Mouse (Mus musculus) ES-E14 (cell line): ENCODE data around the gene Ckb. TPM values are rescaled to one million over a fixed set of nuclear protein-coding genes. Genes with fewer than 3 reads are reported as not detected.

Source experiments
- DNase-seq: peaks from one replicate; pipeline ENCODE4 v3.0.0-alpha.2; 2013; ENCODE audit warnings: low read depth, low spot score
- H3K27ac ChIP-seq: 2 replicates; pipeline ENCODE4 v1.5.1; 2012; ENCODE audit warnings: low read depth, mild to moderate bottlenecking, low read length, moderate library complexity, mixed read lengths; ENCODE audit not compliant: poor library complexity, insufficient read depth, severe bottlenecking
- H3K36me3 ChIP-seq: 2 replicates; pipeline ENCODE4 v1.6.1; 2012; ENCODE audit warnings: mild to moderate bottlenecking, low read length, moderate library complexity, mixed read lengths; ENCODE audit not compliant: control insufficient read depth, poor library complexity, insufficient read depth, severe bottlenecking
- H3K4me1 ChIP-seq, 2 experiments: fragments of 150-350 bp in 1 of 2; sonication (generic) in 1 of 2; 2 replicates each; pipeline ENCODE4 v1.6.1; 2012; ENCODE audit warnings: low read length in 2 of 2, mild to moderate bottlenecking in 1 of 2, mixed read lengths in 1 of 2; ENCODE audit not compliant: control insufficient read depth in 2 of 2, insufficient read depth in 2 of 2, poor library complexity in 1 of 2
- H3K4me3 ChIP-seq, 2 experiments: fragments of 150-350 bp in 1 of 2; sonication (generic) in 1 of 2; 2 replicates each; pipeline ENCODE4 v1.5.1; 2012; ENCODE audit warnings: low read length in 2 of 2, low read depth in 1 of 2, mild to moderate bottlenecking in 1 of 2, mixed read lengths in 1 of 2; ENCODE audit not compliant: insufficient read depth in 1 of 2, poor library complexity in 1 of 2, severe bottlenecking in 1 of 2
- H3K9ac ChIP-seq: 2 replicates; pipeline ENCODE4 v1.6.1; 2012; ENCODE audit warnings: low read depth, mild to moderate bottlenecking, low read length, mixed read lengths; ENCODE audit not compliant: poor library complexity, insufficient read depth, severe bottlenecking
- H3K9me3 ChIP-seq: fragments of 150-350 bp; sonication (generic); 2 replicates; pipeline ENCODE4 v1.6.1; 2012; ENCODE audit warnings: low read depth, mild to moderate bottlenecking, low read length; ENCODE audit not compliant: control insufficient read depth, insufficient read depth
- CHD2 ChIP-seq: IDR thresholded peaks from 2 replicates; pipeline ENCODE4 v1.6.1; 2014; ENCODE audit warnings: mild to moderate bottlenecking, low read depth, low read length, inconsistent platforms
- HCFC1 ChIP-seq: IDR thresholded peaks from 2 replicates; pipeline ENCODE4 v1.6.1; 2012; ENCODE audit warnings: low read length, inconsistent platforms, borderline replicate concordance; ENCODE audit not compliant: insufficient read depth
- MAFK ChIP-seq: IDR thresholded peaks from 2 replicates; pipeline ENCODE4 v1.6.1; 2014; ENCODE audit warnings: mild to moderate bottlenecking, low read depth, low read length, inconsistent platforms; ENCODE audit not compliant: insufficient read depth
- ZC3H11A ChIP-seq: IDR thresholded peaks from 2 replicates; pipeline ENCODE4 v1.6.1; 2012; ENCODE audit warnings: low read depth, mild to moderate bottlenecking, inconsistent platforms, low read length, borderline replicate concordance
- ZNF384 ChIP-seq: IDR thresholded peaks from 2 replicates; pipeline ENCODE4 v1.6.1; 2012; ENCODE audit warnings: low read depth, low read length, inconsistent platforms
- in situ Hi-C, 2 experiments: fragments of 600-800 bp; cut with MboI; formaldehyde crosslinking; loops; one replicate each; pipeline ENCODE4 v1.15.1; 2025; ENCODE audit warnings: low sequenced_read_pairs in 2 of 2, inconsistent platforms in 1 of 2; ENCODE audit not compliant: unreplicated experiment in 2 of 2
- total RNA-seq: library from RNA; depleted of rRNA; stranded (reverse); fragments of 300-350 nt; gene quantifications from 2 replicates; pipeline ENCODE4 v1.2.3, GENCODE M21; 2012

Ckb gene
- total RNA-seq, 1 experiment, result 353 TPM

GRCm38 (mm10) chr12:111694271-111694781, 22.2 kb upstream of the Ckb start:
- in situ Hi-C loops, result no loop called here
- Histone ChIP-seq H3K36me3 (no peaks in the 10 kb centered on the region), H3K4me3 (no peak overlapping the region), H3K4me1 (peaks cover 4 to 32% of the 10 kb centered on the region in 2 experiments; a peak in 3 of 4 replicates), H3K27ac (no peak overlapping the region), H3K9me3 (no peaks in the 10 kb centered on the region), H3K9ac (no peak overlapping the region)
- no peak for DNase-seq
- TF ChIP-seq ZNF384 (no peak), MAFK (no peak), HCFC1 (no peak), CHD2 (no peak), ZC3H11A (no peak)

GRCm38 (mm10) chr12:111693341-111694270, 21.5 kb upstream of the Ckb start:
- in situ Hi-C loops, result no loop called here
- 0 out of 4 replicates have a peak overlapping the region, but pooled peaks of 1 of the 2 experiments have one; percentile 0 for H3K4me3 ChIP-seq
- no peaks in the 10 kb centered on the region for H3K36me3 ChIP-seq
- TF ChIP-seq HCFC1 (no peak), CHD2 (no peak), ZC3H11A (no peak), MAFK (no peak), ZNF384 (no peak)
- H3K27ac ChIP-seq, result no peak overlapping the region
- H3K9me3 ChIP-seq, result no peaks in the 10 kb centered on the region
- no peak overlapping the region for H3K9ac ChIP-seq
- DNase-seq, result no peak
- H3K4me1 ChIP-seq, result peaks cover 4 to 32% of the 10 kb centered on the region in 2 experiments; a peak in 3 of 4 replicates

- Histone ChIP-seq H3K4me3 (peak overlapping the region; percentile 0 to 5; a peak in 1 of 4 replicates), H3K27ac (no peak overlapping the region), H3K36me3 (no peaks in the 10 kb centered on the region), H3K9me3 (no peaks in the 10 kb centered on the region), H3K4me1 (peaks cover 4 to 34% of the 10 kb centered on the region in 2 experiments; a peak in 3 of 4 replicates), H3K9ac (0 out of 2 replicates have a peak overlapping the region, but pooled peaks have one; percentile 34)
- in situ Hi-C loops, result no loop called here
- TF ChIP-seq HCFC1, result no peak
- no peak for TF ChIP-seq CHD2
- no peak for TF ChIP-seq MAFK
- TF ChIP-seq ZNF384, result no peak
- no peak for TF ChIP-seq ZC3H11A
- DNase-seq, result no peak
These were observed 20.8 kb upstream of the Ckb start for GRCm38 (mm10) chr12:111692899-111693298.

- DNase-seq, result no peak
- Histone ChIP-seq H3K4me3 (no peak overlapping the region), H3K36me3 (no peaks in the 10 kb centered on the region), H3K4me1 (peaks cover 4 to 37% of the 10 kb centered on the region in 2 experiments; a peak in 3 of 4 replicates), H3K9me3 (no peaks in the 10 kb centered on the region), H3K27ac (no peak overlapping the region), H3K9ac (no peak overlapping the region)
- TF ChIP-seq MAFK (no peak), ZC3H11A (no peak)
- in situ Hi-C loops, result no loop called here
These were observed 19.3 kb upstream of the Ckb start for GRCm38 (mm10) chr12:111691346-111691872.
